Mouse (Mus musculus) neural tube, embryonic 15.5 days (tissue): ENCODE results near the gene Il4ra. TPM values are rescaled to one million over a fixed set of nuclear protein-coding genes. Genes with fewer than 3 reads are reported as not detected.

Source experiments
- ATAC-seq: fragments of 200-750 bp; cut with Nextera tagmentation; 2 replicates; pipeline ENCODE4 v1.8.0; 2017; ENCODE audit warnings: mild to moderate bottlenecking, moderate TSS enrichment, moderate library complexity; ENCODE audit not compliant: low FRiP score
- H3K27ac ChIP-seq: fragments of 300-500 bp; sonication (generic); replicated peaks from 2 replicates; pipeline ENCODE4 v1.5.1; 2015; ENCODE audit warnings: mild to moderate bottlenecking, inconsistent platforms
- H3K27me3 ChIP-seq: fragments of 300-500 bp; sonication (generic); replicated peaks from 2 replicates; pipeline ENCODE4 v1.6.1; 2015; ENCODE audit warnings: inconsistent platforms
- H3K36me3 ChIP-seq: fragments of 300-500 bp; sonication (generic); 2 replicates; pipeline ENCODE4 v1.6.1; 2015; ENCODE audit warnings: inconsistent platforms
- H3K4me1 ChIP-seq: fragments of 300-500 bp; sonication (generic); 2 replicates; pipeline ENCODE4 v1.6.1; 2015; ENCODE audit warnings: inconsistent platforms
- H3K4me2 ChIP-seq: fragments of 300-500 bp; sonication (generic); 2 replicates; pipeline ENCODE4 v1.6.1; 2015; ENCODE audit warnings: inconsistent platforms, mild to moderate bottlenecking, moderate library complexity
- H3K4me3 ChIP-seq: fragments of 300-500 bp; sonication (generic); replicated peaks from 2 replicates; pipeline ENCODE4 v1.5.1; 2015; ENCODE audit warnings: mild to moderate bottlenecking, inconsistent platforms
- H3K9ac ChIP-seq: fragments of 300-500 bp; sonication (generic); replicated peaks from 2 replicates; pipeline ENCODE4 v1.6.1; 2015; ENCODE audit warnings: mild to moderate bottlenecking, inconsistent platforms
- H3K9me3 ChIP-seq: fragments of 300-500 bp; sonication (generic); replicated peaks from 2 replicates; pipeline ENCODE4 v1.6.1; 2016; ENCODE audit warnings: inconsistent platforms
- WGBS: fragments of 180-500 bp; shearing (Covaris S2); methylation state at CpG from one replicate; pipeline ENCODE4 v1.1.7; 2015; ENCODE audit warnings: mixed read lengths; 5-methylcytosine and 5-hydroxymethylcytosine counted together
- polyA plus RNA-seq: library from polyadenylated mRNA; unstranded; fragments of >200 nt; fragmentation: Nextera tagmentation; extraction: Ambion mirVana; gene quantifications from 2 replicates; pipeline ENCODE4 v1.2.1, GENCODE M21; 2015

Il4ra gene
- polyA plus RNA-seq, 1 experiment from 2014 or later, result 5.3 TPM

GRCm38 (mm10) chr7:125523051-125523450, 28.9 kb upstream of the Il4ra start:
- Histone ChIP-seq H3K9me3 (no peaks in the 10 kb centered on the region), H3K4me1 (no peaks in the 10 kb centered on the region), H3K4me3 (no peak overlapping the region), H3K4me2 (no peak overlapping the region), H3K9ac (no peak overlapping the region), H3K36me3 (no peaks in the 10 kb centered on the region), H3K27ac (no peak overlapping the region), H3K27me3 (no peaks in the 10 kb centered on the region)
- 78% methylated on average over 3 of the region's 3 CpGs for WGBS
- no peak for ATAC-seq

- no peak overlapping the region for H3K9ac ChIP-seq
- WGBS, result 91% methylated on average over 6 of the region's 6 CpGs
- H3K4me2 ChIP-seq, result no peak overlapping the region
- no peaks in the 10 kb centered on the region for H3K36me3 ChIP-seq
- H3K4me1 ChIP-seq, result no peaks in the 10 kb centered on the region
- no peak for ATAC-seq
- no peak overlapping the region for H3K4me3 ChIP-seq
- no peaks in the 10 kb centered on the region for H3K9me3 ChIP-seq
- H3K27ac ChIP-seq, result no peak overlapping the region
- no peaks in the 10 kb centered on the region for H3K27me3 ChIP-seq
These were observed 24.7 kb upstream of the Il4ra start for GRCm38 (mm10) chr7:125527186-125527585.

GRCm38 (mm10) chr7:125527901-125528580, 23.9 kb upstream of the Il4ra start:
- Histone ChIP-seq H3K9me3 (no peaks in the 10 kb centered on the region), H3K4me2 (no peak overlapping the region), H3K4me1 (no peaks in the 10 kb centered on the region), H3K9ac (no peak overlapping the region), H3K27me3 (no peaks in the 10 kb centered on the region), H3K27ac (no peak overlapping the region), H3K4me3 (no peak overlapping the region), H3K36me3 (no peaks in the 10 kb centered on the region)
- 88% methylated on average over 9 of the region's 9 CpGs for WGBS
- no peak for ATAC-seq

GRCm38 (mm10) chr7:125539351-125539750, 12.6 kb upstream of the Il4ra start:
- WGBS, result 90% methylated on average over 3 of the region's 3 CpGs
- no peak for ATAC-seq
- H3K4me3 ChIP-seq, result no peak overlapping the region
- no peaks in the 10 kb centered on the region for H3K27me3 ChIP-seq
- no peaks in the 10 kb centered on the region for H3K36me3 ChIP-seq
- H3K27ac ChIP-seq, result no peak overlapping the region
- no peak overlapping the region for H3K9ac ChIP-seq
- no peaks in the 10 kb centered on the region for H3K4me1 ChIP-seq
- no peak overlapping the region for H3K4me2 ChIP-seq
- H3K9me3 ChIP-seq, result no peaks in the 10 kb centered on the region

- Histone ChIP-seq H3K9me3 (no peaks in the 10 kb centered on the region), H3K4me2 (no peak overlapping the region), H3K36me3 (no peaks in the 10 kb centered on the region), H3K27me3 (no peaks in the 10 kb centered on the region), H3K4me3 (no peak overlapping the region), H3K9ac (no peak overlapping the region), H3K4me1 (no peaks in the 10 kb centered on the region), H3K27ac (no peak overlapping the region)
- no peak for ATAC-seq
- WGBS, result 96% methylated on average over 1 of the region's 1 CpGs
These were observed 10.9 kb upstream of the Il4ra start for GRCm38 (mm10) chr7:125541026-125541425.

GRCm38 (mm10) chr7:125541821-125542220, 10.1 kb upstream of the Il4ra start:
- 84% methylated on average over 2 of the region's 2 CpGs for WGBS
- Histone ChIP-seq H3K36me3 (no peaks in the 10 kb centered on the region), H3K27ac (no peak overlapping the region), H3K4me1 (no peaks in the 10 kb centered on the region), H3K27me3 (no peaks in the 10 kb centered on the region), H3K4me2 (no peak overlapping the region), H3K9me3 (no peaks in the 10 kb centered on the region), H3K9ac (no peak overlapping the region), H3K4me3 (no peak overlapping the region)
- no peak for ATAC-seq

- H3K36me3 ChIP-seq, result no peaks in the 10 kb centered on the region
- no peak for ATAC-seq
- H3K4me1 ChIP-seq, result no peaks in the 10 kb centered on the region
- no peak overlapping the region for H3K27ac ChIP-seq
- no peak overlapping the region for H3K9ac ChIP-seq
- 75% methylated on average over 11 of the region's 11 CpGs for WGBS
- H3K4me2 ChIP-seq, result no peak overlapping the region
- no peak overlapping the region for H3K4me3 ChIP-seq
- H3K9me3 ChIP-seq, result no peaks in the 10 kb centered on the region
- no peaks in the 10 kb centered on the region for H3K27me3 ChIP-seq
These were observed 9.4 kb upstream of the Il4ra start for GRCm38 (mm10) chr7:125542335-125543050.

GRCm38 (mm10) chr7:125543497-125543896, 8.4 kb upstream of the Il4ra start:
- H3K27ac ChIP-seq, result no peak overlapping the region
- H3K36me3 ChIP-seq, result no peaks in the 10 kb centered on the region
- no peaks in the 10 kb centered on the region for H3K4me1 ChIP-seq
- no peak overlapping the region for H3K4me3 ChIP-seq
- H3K27me3 ChIP-seq, result no peaks in the 10 kb centered on the region
- 82% methylated on average over 3 of the region's 3 CpGs for WGBS
- H3K4me2 ChIP-seq, result no peak overlapping the region
- ATAC-seq, result no peak
- H3K9me3 ChIP-seq, result no peaks in the 10 kb centered on the region
- H3K9ac ChIP-seq, result no peak overlapping the region

GRCm38 (mm10) chr7:125545331-125545730, 6.6 kb upstream of the Il4ra start:
- H3K4me2 ChIP-seq, result no peak overlapping the region
- ATAC-seq, result no peak

GRCm38 (mm10) chr7:125546727-125547126, 5.2 kb upstream of the Il4ra start:
- no peak overlapping the region for H3K27ac ChIP-seq
- ATAC-seq, result no peak
- H3K27me3 ChIP-seq, result peaks cover 5% of the 10 kb centered on the region; the same call in 1 of the 2 replicates
- H3K4me2 ChIP-seq, result no peak overlapping the region
- no peaks in the 10 kb centered on the region for H3K36me3 ChIP-seq
- no peak overlapping the region for H3K9ac ChIP-seq
- peaks cover 7% of the 10 kb centered on the region for H3K4me1 ChIP-seq
- H3K4me3 ChIP-seq, result no peak overlapping the region
- no peaks in the 10 kb centered on the region for H3K9me3 ChIP-seq
- WGBS, result 85% methylated on average over 6 of the region's 6 CpGs

More at GRCm38 (mm10) chr7:125545331-125545730, 6.6 kb upstream of the Il4ra start:
- H3K27me3 ChIP-seq, result no peaks in the 10 kb centered on the region; the same call in 1 of the 2 replicates
- no peak overlapping the region for H3K9ac ChIP-seq
- no peaks in the 10 kb centered on the region for H3K4me1 ChIP-seq
- H3K36me3 ChIP-seq, result no peaks in the 10 kb centered on the region
- no peak overlapping the region for H3K4me3 ChIP-seq
- WGBS, result 91% methylated on average over 7 of the region's 7 CpGs
- H3K27ac ChIP-seq, result no peak overlapping the region
- no peaks in the 10 kb centered on the region for H3K9me3 ChIP-seq

GRCm38 (mm10) chr7:125549916-125550315, 2.0 kb upstream of the Il4ra start:
- no peak for ATAC-seq
- WGBS, result 89% methylated on average over 8 of the region's 8 CpGs
- Histone ChIP-seq H3K4me1 (peaks cover 24% of the 10 kb centered on the region), H3K36me3 (no peaks in the 10 kb centered on the region), H3K4me3 (no peak overlapping the region), H3K27ac (no peak overlapping the region), H3K9ac (no peak overlapping the region), H3K9me3 (no peaks in the 10 kb centered on the region), H3K4me2 (no peak overlapping the region), H3K27me3 (peaks cover 10% of the 10 kb centered on the region; the same call in 1 of the 2 replicates)

- Histone ChIP-seq H3K9ac (no peak overlapping the region), H3K4me1 (peaks cover 24% of the 10 kb centered on the region), H3K4me2 (no peak overlapping the region; the same call in 1 of the 2 replicates), H3K36me3 (no peaks in the 10 kb centered on the region), H3K27ac (no peak overlapping the region), H3K9me3 (no peaks in the 10 kb centered on the region), H3K4me3 (no peak overlapping the region), H3K27me3 (peaks cover 10% of the 10 kb centered on the region; the same call in 1 of the 2 replicates)
- 84% methylated on average over 6 of the region's 6 CpGs for WGBS
- no peak for ATAC-seq
These were observed 989 bp upstream of the Il4ra start for GRCm38 (mm10) chr7:125550881-125551381.
